Mouse (Mus musculus): ENCODE data around the gene Bex4. TPM values are rescaled to one million over a fixed set of nuclear protein-coding genes. Genes with fewer than 3 reads are reported as not detected.

The Bex4 gene
- total RNA-seq, 2 experiments from 2014 or later = 12.5 to 16.7 TPM

GRCm38 (mm10) chrX:136180897-136181553 lies 42.2 kb downstream of the Bex4 start:
- ATAC-seq (replicated peaks; ENCODE audit: low FRiP score, poor library complexity, severe bottlenecking) = no peak

- ATAC-seq (replicated peaks; ENCODE audit: low FRiP score, poor library complexity, severe bottlenecking) = no peak
These were observed 44.3 kb downstream of the Bex4 start for GRCm38 (mm10) chrX:136183107-136183506.

Other genes starting within 250 kb of the Bex4 start
- not detected in 2 replicates for gene Arxes2, start 145.2 kb upstream of the Bex4 start, total RNA-seq (2015; ENCODE audit: low replicate concordance)
- gene Arxes2, start 145.2 kb upstream of the Bex4 start, total RNA-seq (2017; ENCODE audit: low replicate concordance) = not detected in 2 replicates
- gene Arxes1, start 105.6 kb upstream of the Bex4 start, total RNA-seq (2015; ENCODE audit: low replicate concordance) = not detected in 2 replicates
- not detected in 2 replicates for gene Arxes1, start 105.6 kb upstream of the Bex4 start, total RNA-seq (2017; ENCODE audit: low replicate concordance)
- not detected in 2 replicates for gene Bex2, start 70.8 kb upstream of the Bex4 start, total RNA-seq (2015; ENCODE audit: low replicate concordance)
- not detected in 2 replicates for gene Bex2, start 70.8 kb upstream of the Bex4 start, total RNA-seq (2017; ENCODE audit: low replicate concordance)
- gene Nxf3, start 53.7 kb upstream of the Bex4 start, total RNA-seq (2015; ENCODE audit: low replicate concordance) = 1.9 and 2.5 TPM in 2 replicates
- 0.17 and 0.28 TPM in 2 replicates for gene Nxf3, start 53.7 kb upstream of the Bex4 start, total RNA-seq (2017; ENCODE audit: low replicate concordance)
- gene Tceal8, start 33.3 kb downstream of the Bex4 start, total RNA-seq (2015; ENCODE audit: low replicate concordance) = 20.7 and 26.5 TPM in 2 replicates
- gene Tceal8, start 33.3 kb downstream of the Bex4 start, total RNA-seq (2017; ENCODE audit: low replicate concordance) = 31.0 and 39.6 TPM in 2 replicates
- gene Tceal5, start 64.9 kb downstream of the Bex4 start, total RNA-seq (2015; ENCODE audit: low replicate concordance) = not detected in 2 replicates
- not detected in 2 replicates for gene Tceal5, start 64.9 kb downstream of the Bex4 start, total RNA-seq (2017; ENCODE audit: low replicate concordance)
- gene Tceal7, start 75.8 kb downstream of the Bex4 start, total RNA-seq (2015; ENCODE audit: low replicate concordance) = not detected in 2 replicates
- gene Tceal7, start 75.8 kb downstream of the Bex4 start, total RNA-seq (2017; ENCODE audit: low replicate concordance) = not detected in 2 replicates
- not detected in 2 replicates for gene Bex1, start 76.5 kb downstream of the Bex4 start, total RNA-seq (2015; ENCODE audit: low replicate concordance)
- gene Bex1, start 76.5 kb downstream of the Bex4 start, total RNA-seq (2017; ENCODE audit: low replicate concordance) = not detected in 2 replicates
- 15.6 and 21.3 TPM in 2 replicates for gene Tceal9, start 106.1 kb downstream of the Bex4 start, total RNA-seq (2015; ENCODE audit: low replicate concordance)
- gene Tceal9, start 106.1 kb downstream of the Bex4 start, total RNA-seq (2017; ENCODE audit: low replicate concordance) = 32.2 and 49.5 TPM in 2 replicates
- 25.1 and 47.8 TPM in 2 replicates for gene Bex3, start 131.3 kb downstream of the Bex4 start, total RNA-seq (2015; ENCODE audit: low replicate concordance)
- 16.9 and 24.5 TPM in 2 replicates for gene Bex3, start 131.3 kb downstream of the Bex4 start, total RNA-seq (2017; ENCODE audit: low replicate concordance)